Mouse (Mus musculus): ENCODE measurements around the gene Bola2. TPM values are rescaled to one million over a fixed set of nuclear protein-coding genes. Genes with fewer than 3 reads are reported as not detected.
A peak's percentile ranks its signal among the peaks of the same experiment; 100 is the strongest.

The Bola2 gene
- total RNA-seq (2017): 119 and 144 TPM in 2 replicates

DNA sequence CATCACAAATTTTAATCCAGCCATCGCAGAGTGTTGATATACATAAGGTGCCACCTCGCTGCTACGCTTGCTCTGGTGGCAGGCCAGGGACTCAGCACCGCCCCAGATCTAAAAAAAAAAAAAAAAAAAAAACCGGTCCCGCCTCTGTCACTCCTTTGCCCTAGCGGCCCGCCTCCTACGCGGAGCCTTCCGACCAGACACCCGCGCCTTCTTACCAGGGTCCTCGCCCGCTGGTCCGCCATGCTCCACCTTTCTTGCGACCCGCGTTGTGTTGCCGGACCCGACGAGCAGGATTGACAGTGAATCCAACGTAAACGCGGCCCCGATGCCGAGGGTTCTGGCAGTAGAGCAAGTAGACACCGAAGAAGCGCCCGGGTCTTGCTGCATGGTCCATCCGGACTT lies at the start of gene Bola2:
Bola2 (plus strand) TSS at position 192 of the 402 bp plus-strand sequence.
- ATAC-seq (replicated peaks; ENCODE audit: low read depth, poor library complexity, severe bottlenecking): peak; percentile 66

DNA sequence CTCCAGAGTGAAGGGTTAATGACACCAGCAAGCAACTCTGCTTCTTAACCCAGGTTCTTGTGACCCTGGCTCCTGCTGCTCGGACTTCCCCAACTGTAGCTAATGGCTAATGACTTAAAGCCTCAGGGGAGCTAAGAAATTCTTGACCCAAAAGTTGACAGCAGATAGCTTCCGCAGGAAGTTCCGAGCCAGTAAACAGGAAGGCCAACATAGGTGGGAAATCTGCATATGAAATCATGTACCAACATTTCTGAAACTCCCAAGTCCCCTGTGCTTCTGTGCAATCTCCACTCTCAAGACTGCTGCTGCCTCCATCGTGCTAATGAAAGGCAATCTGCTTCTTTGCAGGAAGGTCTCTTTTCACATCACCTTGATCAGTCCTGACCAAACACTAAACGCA lies 49.5 kb upstream of the Bola2 start:
- ATAC-seq (replicated peaks; ENCODE audit: low read depth, poor library complexity, severe bottlenecking): no peak

GRCm38 (mm10) chr7:126648486-126648885 lies 46.7 kb upstream of the Bola2 start:
- ATAC-seq (replicated peaks; ENCODE audit: low read depth, poor library complexity, severe bottlenecking): no peak

GRCm38 (mm10) chr7:126649231-126650051 lies 45.8 kb upstream of the Bola2 start, which contains the start of gene Sgf29:
Gene Sgf29 (plus strand): TSS chr7:126649309.
- ATAC-seq (replicated peaks; ENCODE audit: low read depth, poor library complexity, severe bottlenecking): peak; percentile 89

- ATAC-seq (replicated peaks; ENCODE audit: low read depth, poor library complexity, severe bottlenecking): no peak
Observed at GRCm38 (mm10) chr7:126650852-126651251, 44.3 kb upstream of the Bola2 start.

- ATAC-seq (replicated peaks; ENCODE audit: low read depth, poor library complexity, severe bottlenecking): no peak
Observed at GRCm38 (mm10) chr7:126653991-126654390, 41.2 kb upstream of the Bola2 start.

- ATAC-seq (replicated peaks; ENCODE audit: low read depth, poor library complexity, severe bottlenecking): peak; percentile 93
Observed at GRCm38 (mm10) chr7:126655695-126656094, 39.5 kb upstream of the Bola2 start.

- no peak for ATAC-seq (replicated peaks; ENCODE audit: low read depth, poor library complexity, severe bottlenecking)
Observed at GRCm38 (mm10) chr7:126657522-126657921, 37.7 kb upstream of the Bola2 start.

GRCm38 (mm10) chr7:126659771-126660170 lies 35.4 kb upstream of the Bola2 start:
- no peak for ATAC-seq (replicated peaks; ENCODE audit: low read depth, poor library complexity, severe bottlenecking)

GRCm38 (mm10) chr7:126663646-126664045 lies 31.6 kb upstream of the Bola2 start:
- ATAC-seq (replicated peaks; ENCODE audit: low read depth, poor library complexity, severe bottlenecking): peak; percentile 47; the same call in 1 of the 2 replicates

GRCm38 (mm10) chr7:126665269-126665668 lies 29.9 kb upstream of the Bola2 start:
- no peak for ATAC-seq (replicated peaks; ENCODE audit: low read depth, poor library complexity, severe bottlenecking)

GRCm38 (mm10) chr7:126667495-126668090 lies 27.6 kb upstream of the Bola2 start:
- peak; percentile 42 for ATAC-seq (replicated peaks; ENCODE audit: low read depth, poor library complexity, severe bottlenecking)

GRCm38 (mm10) chr7:126668452-126668851 lies 26.7 kb upstream of the Bola2 start:
- ATAC-seq (replicated peaks; ENCODE audit: low read depth, poor library complexity, severe bottlenecking): peak; percentile 33; the same call in 1 of the 2 replicates

- ATAC-seq (replicated peaks; ENCODE audit: low read depth, poor library complexity, severe bottlenecking): no peak
Observed at GRCm38 (mm10) chr7:126670152-126670551, 25.0 kb upstream of the Bola2 start.

DNA sequence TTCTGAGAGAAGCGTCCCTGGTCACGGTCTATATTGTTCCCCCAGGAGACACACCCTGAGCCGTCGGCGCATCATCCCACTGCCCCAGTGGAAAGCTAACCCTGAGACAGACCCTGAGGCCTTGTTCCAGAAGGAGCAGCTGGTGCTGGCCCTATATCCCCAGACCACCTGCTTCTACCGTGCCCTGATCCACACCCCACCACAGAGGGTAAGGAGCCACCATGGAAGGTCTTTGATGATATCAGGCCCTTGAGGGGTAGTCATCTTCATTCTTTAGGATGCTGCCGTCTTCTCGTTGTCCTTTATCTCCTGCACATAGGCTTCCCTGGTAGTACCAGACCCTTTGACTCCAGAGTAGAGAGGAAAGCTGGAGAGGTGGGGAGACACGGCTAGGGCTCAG lies 23.1 kb upstream of the Bola2 start:
- no peak for ATAC-seq (replicated peaks; ENCODE audit: low read depth, poor library complexity, severe bottlenecking)

DNA sequence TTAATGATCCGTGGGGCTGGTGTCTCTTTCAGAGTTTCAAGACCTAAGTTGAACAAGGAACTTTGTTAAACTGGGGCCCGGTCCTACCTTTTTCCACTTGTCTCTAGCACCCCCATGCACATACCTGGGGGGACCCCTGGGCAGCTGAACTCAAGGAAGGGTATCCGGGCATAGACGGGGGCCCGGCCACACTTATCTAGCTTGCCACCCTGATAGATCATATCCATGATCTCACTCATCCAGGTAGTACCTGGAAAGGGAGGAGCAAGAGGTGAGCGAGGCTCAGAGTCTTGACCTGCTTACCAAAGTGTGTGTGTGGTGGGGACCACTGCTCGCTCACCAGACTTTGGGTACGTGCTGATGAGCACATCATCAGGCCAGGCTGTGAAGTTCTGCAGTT lies 20.1 kb upstream of the Bola2 start:
- no peak for ATAC-seq (replicated peaks; ENCODE audit: low read depth, poor library complexity, severe bottlenecking)

DNA sequence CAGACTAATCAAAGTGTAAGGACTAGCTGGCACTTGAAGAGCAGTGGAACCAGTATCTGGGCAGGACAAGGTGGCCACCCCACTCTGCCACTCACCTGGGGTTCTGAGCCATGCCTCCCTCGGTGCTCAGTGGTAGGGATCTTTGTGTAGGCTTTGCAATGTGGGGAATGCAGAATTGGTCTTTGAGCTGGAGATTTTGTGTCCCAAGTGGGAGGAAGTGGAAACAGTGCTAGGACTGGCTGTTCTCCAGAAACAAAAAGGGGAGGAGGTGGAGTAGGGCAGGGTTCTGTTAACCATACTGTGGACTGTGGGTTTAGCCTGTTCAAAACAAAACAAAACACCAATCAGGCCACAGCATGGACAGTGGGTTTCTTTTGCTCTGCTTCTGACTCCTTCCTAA lies 19.0 kb upstream of the Bola2 start, which contains the start of gene Sult1a1:
Sult1a1 (minus strand) TSS at position 226 of the 400 bp plus-strand sequence.
- no peak for ATAC-seq (replicated peaks; ENCODE audit: low read depth, poor library complexity, severe bottlenecking)

- ATAC-seq (replicated peaks; ENCODE audit: low read depth, poor library complexity, severe bottlenecking): no peak
Observed at GRCm38 (mm10) chr7:126676631-126677220, 18.5 kb upstream of the Bola2 start.

DNA sequence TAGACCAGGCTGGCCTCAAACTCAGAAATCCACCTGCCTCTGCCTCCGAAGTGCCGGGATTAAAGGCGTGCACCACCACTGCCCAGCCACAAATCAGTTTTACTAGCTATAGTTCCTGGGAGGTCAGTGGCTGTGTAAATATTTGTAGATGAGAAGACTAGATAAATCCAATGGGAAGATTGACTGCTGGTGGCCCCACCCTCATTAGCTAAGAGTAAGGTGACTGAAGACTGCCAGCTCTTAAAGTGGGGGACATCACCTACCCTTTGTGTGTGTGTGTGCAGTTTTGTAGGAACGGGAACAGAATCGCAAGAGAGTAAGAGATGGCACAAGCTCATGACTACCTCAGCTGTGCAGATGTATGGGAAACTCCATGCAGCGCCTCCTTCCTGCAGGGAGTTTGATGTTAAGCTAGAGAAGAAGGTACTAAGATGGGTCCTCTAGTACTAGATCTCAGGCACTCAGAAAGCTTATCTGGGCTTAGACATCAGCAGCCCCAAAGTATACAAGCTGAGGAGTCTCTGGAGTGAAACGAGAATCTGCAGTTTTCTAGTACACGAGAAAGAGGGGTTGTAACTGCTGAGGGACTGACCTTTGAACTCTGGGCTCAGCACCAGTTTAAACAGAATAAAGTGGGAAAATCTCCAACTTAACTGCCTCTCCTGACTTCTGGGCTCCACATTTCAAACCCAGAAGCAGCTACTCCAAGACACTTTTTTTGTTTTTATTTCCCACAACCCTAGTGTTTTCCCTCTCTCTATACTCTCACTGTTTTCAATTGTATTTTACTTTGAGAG lies 16.5 kb upstream of the Bola2 start:
- no peak for ATAC-seq (replicated peaks; ENCODE audit: low read depth, poor library complexity, severe bottlenecking)

DNA sequence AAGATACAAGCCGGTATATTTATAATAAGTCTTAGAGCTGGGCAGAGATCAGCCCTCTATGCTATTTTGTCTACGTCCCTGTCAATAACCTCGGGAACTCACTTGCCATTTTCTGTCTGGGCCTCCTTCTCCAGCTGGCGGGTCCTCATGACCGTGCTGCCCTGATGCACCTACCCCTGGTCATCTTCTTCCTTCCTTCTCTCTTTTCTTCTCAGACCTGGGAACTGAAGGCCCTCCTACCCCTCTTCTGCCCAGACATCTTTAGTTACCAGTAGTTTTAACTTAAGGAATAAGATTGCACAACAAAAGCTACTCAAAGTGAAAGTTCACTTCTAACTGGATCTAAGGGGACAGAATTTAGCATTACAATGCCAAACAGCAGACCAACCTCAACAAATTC lies 15.5 kb upstream of the Bola2 start:
- no peak for ATAC-seq (replicated peaks; ENCODE audit: low read depth, poor library complexity, severe bottlenecking)

All from common myeloid progenitor, adult 5-6 weeks (primary cell).